In genomic region chr17:5249681-5250180, GRCm38 (mm10) we compare ENCODE assay signal across 11 mouse cellular contexts.
A peak's percentile ranks its signal among the peaks of the same experiment; 100 is the strongest.
DNase-seq lines count a peak whose midpoint lies in the region; ATAC-seq and TF ChIP-seq lines count a peak whose summit lies in the region.
"Had no signal": no experiment of that assay in that cellular context is flagged by ENCODE, and none has a peak within 500 bp of the region (broad histone marks: within the 10 kb centered on the region; RNA-seq: fewer than 3 reads in every experiment).

No protein-coding gene starts in this region.

- no peaks in the 10 kb centered on the region for H3K9me3 ChIP-seq in hindbrain, embryonic 13.5 days
- H3K9me3 ChIP-seq in hindbrain, embryonic 11.5 days (ENCODE audit: control insufficient read depth, low read length): no peaks in the 10 kb centered on the region

- H3K4me1 ChIP-seq in hindbrain, embryonic 13.5 days (replicated peaks): peaks cover 64% of the 10 kb centered on the region
- no peaks in the 10 kb centered on the region for H3K4me1 ChIP-seq in hindbrain, embryonic 11.5 days (replicated peaks; ENCODE audit: control insufficient read depth, insufficient read depth, low read length)
- H3K4me1 ChIP-seq in spleen, adult 2 months (ENCODE audit: control insufficient read depth, insufficient read depth, insufficient read length): peaks cover 5% of the 10 kb centered on the region; the same call in 1 of the 2 replicates

- no peak for DNase-seq in cerebellum, adult 18-20 months
- DNase-seq in hindbrain, embryonic 11.5 days (ENCODE audit: low spot score): no peak
- no peak for DNase-seq in spleen, adult 2 months (ENCODE audit: low read depth in 1 of 2, low spot score in 2 of 2)
- no peak for DNase-seq in spleen, postnatal 4 days (ENCODE audit: low spot score in 2 of 2)
- DNase-seq in ovary, postnatal 10 days (ENCODE audit: low spot score): no peak
- DNase-seq: adrenal gland, postnatal 25 days; heart, postnatal 36 days had no signal

- H3K4me2 ChIP-seq in hindbrain, embryonic 13.5 days: no peak overlapping the region
- H3K4me2 ChIP-seq in hindbrain, embryonic 11.5 days (replicated peaks; ENCODE audit: low read depth, low read length): no peak overlapping the region
- H3K4me2 ChIP-seq: midbrain, embryonic 11.5 days had no signal

- WGBS in hindbrain, embryonic 13.5 days: 77% methylated on average over 9 of the region's 9 CpGs
- 83% methylated on average over 9 of the region's 9 CpGs for WGBS in hindbrain, embryonic 11.5 days
- 40% methylated on average over 9 of the region's 9 CpGs for WGBS in spleen, adult 2 months

- no peak overlapping the region for H3K4me3 ChIP-seq in hindbrain, embryonic 13.5 days
- no peak overlapping the region for H3K4me3 ChIP-seq in hindbrain, embryonic 11.5 days (ENCODE audit: low read depth, low read length)
- H3K4me3 ChIP-seq in spleen, adult 2 months (ENCODE audit: extremely low read depth, insufficient read depth, insufficient read length): no peak overlapping the region

- no peak for TF ChIP-seq POLR2A in spleen, adult 2 months (IDR thresholded peaks at IDR 0.05; ENCODE audit: low read depth, low read length)

- ATAC-seq in cerebellum, adult (ENCODE audit: insufficient number of reproducible peaks, low FRiP score, low TSS enrichment): peak; percentile 33; the same call in 1 of the 2 replicates
- ATAC-seq in hindbrain, embryonic 13.5 days (ENCODE audit: low FRiP score): no peak
- ATAC-seq in hindbrain, embryonic 11.5 days (ENCODE audit: low FRiP score): no peak
- ATAC-seq in megakaryocyte-erythroid progenitor cell, adult 5-6 weeks (replicated peaks; ENCODE audit: low FRiP score, low TSS enrichment, poor library complexity, severe bottlenecking): no peak

- H3K27ac ChIP-seq in hindbrain, embryonic 13.5 days: peak overlapping the region; percentile 74
- no peak overlapping the region for H3K27ac ChIP-seq in hindbrain, embryonic 11.5 days (ENCODE audit: low read depth, low read length)
- H3K27ac ChIP-seq in spleen, adult 2 months (ENCODE audit: insufficient read depth, low read length): peak overlapping the region; percentile 33; the same call in 1 of the 2 replicates

- H3K9ac ChIP-seq in hindbrain, embryonic 13.5 days: no peak overlapping the region
- H3K9ac ChIP-seq in hindbrain, embryonic 11.5 days (ENCODE audit: low read depth, low read length): no peak overlapping the region

- 0 out of 2 replicates have a peak, but pooled peaks cover 3% of the 10 kb centered on the region for H3K36me3 ChIP-seq in hindbrain, embryonic 13.5 days
- no peaks in the 10 kb centered on the region for H3K36me3 ChIP-seq in hindbrain, embryonic 11.5 days (ENCODE audit: control insufficient read depth, insufficient read depth, low read length)
- peaks cover 2% of the 10 kb centered on the region; the same call in 1 of the 2 replicates for H3K36me3 ChIP-seq in spleen, adult 2 months (ENCODE audit: control insufficient read depth, insufficient read depth, low read length)

- TF ChIP-seq CTCF in spleen, adult 2 months (IDR thresholded peaks at IDR 0.05; ENCODE audit: extremely low read depth, insufficient read depth, insufficient read length, insufficient replicate concordance): no peak

- H3K27me3 ChIP-seq in hindbrain, embryonic 13.5 days: no peaks in the 10 kb centered on the region
- H3K27me3 ChIP-seq in hindbrain, embryonic 11.5 days (ENCODE audit: control insufficient read depth, insufficient read depth, low read length): no peaks in the 10 kb centered on the region
- H3K27me3 ChIP-seq in spleen, adult 2 months (ENCODE audit: control insufficient read depth, insufficient read depth, low read length): no peaks in the 10 kb centered on the region
